14 mouse cellular contexts compared by ENCODE assay signal in the genomic region with DNA sequence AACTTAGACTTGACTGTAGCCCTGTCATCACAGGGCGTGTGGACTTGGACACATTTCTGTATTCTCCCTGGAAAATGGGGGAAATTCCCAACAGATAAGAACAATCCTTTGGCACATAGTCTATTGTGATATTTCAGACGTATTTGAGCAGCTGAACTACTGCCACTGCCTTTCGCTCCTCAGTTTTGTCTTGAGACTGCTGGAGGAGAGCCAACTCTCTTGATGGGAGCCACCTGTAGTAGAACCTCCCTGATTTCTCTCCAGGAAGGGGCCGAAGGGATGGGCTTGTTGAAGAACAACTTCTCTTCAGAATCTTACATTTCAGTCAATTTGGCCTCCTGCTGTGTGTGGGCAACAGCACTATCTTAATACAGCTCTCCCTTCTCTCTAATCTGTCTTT.
DNase-seq lines count a peak whose midpoint lies in the region; ATAC-seq lines count a peak whose summit lies in the region.
"Had no signal": no experiment of that assay in that cellular context is flagged by ENCODE, and none has a peak within 500 bp of the region (broad histone marks: within the 10 kb centered on the region; RNA-seq: fewer than 3 reads in every experiment).

No protein-coding gene starts in this region.

- H3K36me3 ChIP-seq in forebrain, embryonic 14.5 days (ENCODE audit: control insufficient read depth, insufficient read depth, low read length), result no peaks in the 10 kb centered on the region
- no peaks in the 10 kb centered on the region for H3K36me3 ChIP-seq in forebrain, embryonic 10.5 days (replicated peaks)
- H3K36me3 ChIP-seq: limb, embryonic 15.5 days had no signal

- no peak overlapping the region for H3K9ac ChIP-seq in forebrain, embryonic 14.5 days (ENCODE audit: low read length)
- H3K9ac ChIP-seq: limb, embryonic 15.5 days had no signal

- no peaks in the 10 kb centered on the region for H3K9me3 ChIP-seq in forebrain, embryonic 14.5 days (replicated peaks; ENCODE audit: control insufficient read depth, low read length)
- no peaks in the 10 kb centered on the region for H3K9me3 ChIP-seq in forebrain, embryonic 10.5 days
- H3K9me3 ChIP-seq: limb, embryonic 15.5 days had no signal

- no peaks in the 10 kb centered on the region for H3K27me3 ChIP-seq in forebrain, embryonic 14.5 days (replicated peaks; ENCODE audit: control insufficient read depth, insufficient read depth, low read length)
- peaks cover 31% of the 10 kb centered on the region for H3K27me3 ChIP-seq in forebrain, embryonic 10.5 days (ENCODE audit: poor library complexity, severe bottlenecking)
- H3K27me3 ChIP-seq: limb, embryonic 15.5 days had no signal

- no peak overlapping the region for H3K4me3 ChIP-seq in forebrain, embryonic 14.5 days (ENCODE audit: low read depth, low read length)
- no peak overlapping the region for H3K4me3 ChIP-seq in forebrain, embryonic 10.5 days
- H3K4me3 ChIP-seq: heart, adult 2 months; limb, embryonic 15.5 days had no signal

- peaks cover 13% of the 10 kb centered on the region for H3K4me1 ChIP-seq in forebrain, embryonic 14.5 days (ENCODE audit: control insufficient read depth, insufficient read depth, low read length)
- H3K4me1 ChIP-seq in forebrain, embryonic 10.5 days, result peaks cover 29% of the 10 kb centered on the region
- H3K4me1 ChIP-seq: limb, embryonic 15.5 days had no signal

- peak; percentile 1; the same call in 1 of the 2 replicates for ATAC-seq in forebrain, embryonic 14.5 days
- no peak for ATAC-seq in CD4-positive, CD25-positive, alpha-beta regulatory T cell, adult 4 months

- WGBS in forebrain, embryonic 14.5 days, result 22% methylated on average over 4 of the region's 4 CpGs
- WGBS in forebrain, embryonic 10.5 days, result 67% methylated on average over 4 of the region's 4 CpGs

- H3K4me2 ChIP-seq in forebrain, embryonic 14.5 days (ENCODE audit: low read length), result no peak overlapping the region
- H3K4me2 ChIP-seq: limb, embryonic 15.5 days had no signal

- intact Hi-C loops in heart, postnatal 36 days (cut with DNase I), result no loop called here

- H3K27ac ChIP-seq in forebrain, embryonic 14.5 days (ENCODE audit: low read depth, low read length), result no peak overlapping the region
- no peak overlapping the region for H3K27ac ChIP-seq in forebrain, embryonic 10.5 days
- H3K27ac ChIP-seq: heart, adult 2 months; limb, embryonic 15.5 days; macrophage had no signal

- DNase-seq in forebrain, embryonic 14.5 days (ENCODE audit: low spot score), result peak; percentile 41
- DNase-seq in forebrain, embryonic 10.5 days (ENCODE audit: extremely low spot score, low spot score), result no peak
- peak; percentile 7 for DNase-seq in kidney, postnatal 14 days
- no peak for DNase-seq in kidney, postnatal 36 days
- DNase-seq in ZHBTc4 (ENCODE audit: low read depth, low spot score), result peak; percentile 21
- peak; percentile 8 to 10 for DNase-seq in heart, postnatal 36 days
- no peak for DNase-seq in natural killer cell, adult 2 months (ENCODE audit: low spot score in 2 of 2)
- DNase-seq: adrenal gland, adult 8-10 months; cerebellum, adult 9-11 months; spleen, adult 18-20 months had no signal

Comparison
In these comparisons a context has a peak if more than half of its experiments do, and no peak if none do; other contexts are left out.
1. DNase-seq: peak in forebrain, embryonic 14.5 days (single experiment), kidney, postnatal 14 days (single experiment), ZHBTc4 (single experiment) and heart, postnatal 36 days (2 of 2); none in forebrain, embryonic 10.5 days (single experiment), kidney, postnatal 36 days (0 of 2) and natural killer cell, adult 2 months (0 of 2).